Mouse (Mus musculus) cerebellum, postnatal 4 days (tissue): ENCODE data around the gene Chpf2.

ENCODE experiments used
- DNase-seq, 2 experiments: peaks; one replicate each; pipeline ENCODE4 v3.0.0; 2022; ENCODE audit warnings: low spot score in 2 of 2, mixed read lengths in 1 of 2

Chpf2 gene

DNA sequence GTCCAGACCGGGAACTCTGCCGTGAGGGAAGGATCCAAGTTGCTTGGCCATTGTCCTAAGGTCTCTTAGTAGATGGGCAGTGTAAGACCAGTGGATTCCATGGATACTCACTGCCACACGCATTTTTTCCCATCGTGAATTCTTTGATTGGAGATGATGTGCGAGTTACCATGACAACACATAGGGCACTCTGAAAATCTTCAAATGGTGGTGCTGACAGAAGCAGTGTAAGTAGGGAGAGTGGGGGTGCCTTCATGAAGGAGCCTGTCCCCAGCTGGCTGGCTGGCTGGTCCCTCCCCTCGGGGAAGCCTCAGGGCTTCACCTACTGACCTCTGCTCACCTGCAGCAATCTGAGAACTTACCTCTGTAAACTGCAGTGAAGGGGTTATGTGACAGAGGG, 52.5 kb downstream of the Chpf2 start:
- no peak for DNase-seq
